Mouse (Mus musculus) neural tube, embryonic 14.5 days (tissue): ENCODE data around the gene Trim75. TPM values are rescaled to one million over a fixed set of nuclear protein-coding genes. Genes with fewer than 3 reads are reported as not detected.

Experiments
- ATAC-seq: fragments of 200-750 bp; cut with Nextera tagmentation; 2 replicates; pipeline ENCODE4 v1.8.0; 2017; ENCODE audit warnings: low read depth, mild to moderate bottlenecking, moderate TSS enrichment, moderate library complexity
- H3K27ac ChIP-seq: fragments of 300-500 bp; sonication (generic); 2 replicates; pipeline ENCODE4 v1.5.1; 2014; ENCODE audit warnings: low read depth, mild to moderate bottlenecking, control low read depth, low read length, moderate library complexity, mixed read lengths
- H3K27me3 ChIP-seq: fragments of 300-500 bp; sonication (generic); 2 replicates; pipeline ENCODE4 v1.6.1; 2014; ENCODE audit warnings: low read length; ENCODE audit not compliant: control insufficient read depth, insufficient read depth
- H3K36me3 ChIP-seq: fragments of 300-500 bp; sonication (generic); 2 replicates; pipeline ENCODE4 v1.6.1; 2014; ENCODE audit warnings: low read length, mixed read lengths; ENCODE audit not compliant: control insufficient read depth, insufficient read depth
- H3K4me1 ChIP-seq: fragments of 300-500 bp; sonication (generic); 2 replicates; pipeline ENCODE4 v1.6.1; 2014; ENCODE audit warnings: low read length; ENCODE audit not compliant: control insufficient read depth, insufficient read depth
- H3K4me2 ChIP-seq: fragments of 300-500 bp; sonication (generic); 2 replicates; pipeline ENCODE4 v1.6.1; 2014; ENCODE audit warnings: mild to moderate bottlenecking, low read depth, low read length, control low read depth
- H3K4me3 ChIP-seq: fragments of 300-500 bp; sonication (generic); 2 replicates; pipeline ENCODE4 v1.5.1; 2014; ENCODE audit warnings: low read depth, low read length, control low read depth, mixed read lengths
- H3K9ac ChIP-seq: fragments of 300-500 bp; sonication (generic); replicated peaks from 2 replicates; pipeline ENCODE4 v1.6.1; 2014; ENCODE audit warnings: low read depth, mild to moderate bottlenecking, control low read depth, low read length, mixed read lengths
- H3K9me3 ChIP-seq: fragments of 300-500 bp; sonication (generic); 2 replicates; pipeline ENCODE4 v1.6.1; 2016; ENCODE audit warnings: low read length; ENCODE audit not compliant: control insufficient read depth
- WGBS: fragments of 180-500 bp; shearing (Covaris S2); extraction: QIAGEN DNeasy Blood & Tissue Kit; methylation state at CpG from one replicate; pipeline ENCODE4 v1.1.7; 2014; 5-methylcytosine and 5-hydroxymethylcytosine counted together
- polyA plus RNA-seq: library from polyadenylated mRNA; unstranded; fragments of >200 nt; fragmentation: Nextera tagmentation; extraction: Ambion mirVana; gene quantifications from 2 replicates; pipeline ENCODE4 v1.2.1, GENCODE M21; 2014

Trim75 gene
- 0.05 and 0.08 TPM in 2 replicates for polyA plus RNA-seq

GRCm38 (mm10) chr8:64987731-64988130 is at the start of gene Trim75:
Trim75 (minus strand) TSS chr8:64987831.
- Histone ChIP-seq H3K27me3 (no peaks in the 10 kb centered on the region), H3K4me2 (no peak within 1 kb of the TSS), H3K4me1 (no peaks in the 10 kb centered on the region), H3K4me3 (no peak within 1 kb of the TSS), H3K9me3 (no peaks in the 10 kb centered on the region), H3K36me3 (no peaks in the 10 kb centered on the region), H3K9ac (no peak within 1 kb of the TSS), H3K27ac (no peak within 1 kb of the TSS)
- no peak for ATAC-seq
- WGBS, result 95% methylated on average over 4 of the region's 4 CpGs

- no peak within 1 kb of the TSS for H3K9ac ChIP-seq
- peak within 1 kb of the TSS; percentile 33 for H3K4me2 ChIP-seq
- H3K27me3 ChIP-seq, result no peaks in the 10 kb centered on the region; the same call in 1 of the 2 replicates
- H3K27ac ChIP-seq, result no peak within 1 kb of the TSS
- peak within 1 kb of the TSS; percentile 2 for H3K4me3 ChIP-seq
- H3K4me1 ChIP-seq, result no peaks in the 10 kb centered on the region
- H3K36me3 ChIP-seq, result no peaks in the 10 kb centered on the region
- WGBS, result 3% methylated on average over 8 of the region's 8 CpGs
- H3K9me3 ChIP-seq, result no peaks in the 10 kb centered on the region
- ATAC-seq, result peak; percentile 62; the same call in 1 of the 2 replicates
Measured at GRCm38 (mm10) chr8:65037117-65037533, 49.5 kb upstream of the Trim75 start, which contains the start of gene Apela. Apela (minus strand) TSS chr8:65037336.

GRCm38 (mm10) chr8:65034136-65034535 is 46.5 kb upstream of the Trim75 start:
- no peak overlapping the region for H3K4me3 ChIP-seq
- no peaks in the 10 kb centered on the region for H3K36me3 ChIP-seq
- H3K9me3 ChIP-seq, result no peaks in the 10 kb centered on the region
- WGBS, result 10% methylated on average over 2 of the region's 2 CpGs
- ATAC-seq, result no peak
- no peak overlapping the region for H3K9ac ChIP-seq
- H3K27ac ChIP-seq, result no peak overlapping the region
- no peaks in the 10 kb centered on the region; the same call in 1 of the 2 replicates for H3K27me3 ChIP-seq
- no peaks in the 10 kb centered on the region for H3K4me1 ChIP-seq
- H3K4me2 ChIP-seq, result no peak overlapping the region

- no peak overlapping the region for H3K4me2 ChIP-seq
- H3K9me3 ChIP-seq, result no peaks in the 10 kb centered on the region
- WGBS, result 81% methylated on average over 13 of the region's 13 CpGs
- no peak overlapping the region for H3K9ac ChIP-seq
- no peak overlapping the region for H3K27ac ChIP-seq
- ATAC-seq, result no peak
- H3K36me3 ChIP-seq, result no peaks in the 10 kb centered on the region
- no peaks in the 10 kb centered on the region for H3K4me1 ChIP-seq
- H3K4me3 ChIP-seq, result no peak overlapping the region
- H3K27me3 ChIP-seq, result no peaks in the 10 kb centered on the region; the same call in 1 of the 2 replicates
Measured at GRCm38 (mm10) chr8:65033056-65033455, 45.4 kb upstream of the Trim75 start.

- Histone ChIP-seq H3K9ac (no peak overlapping the region), H3K4me1 (no peaks in the 10 kb centered on the region), H3K9me3 (no peaks in the 10 kb centered on the region), H3K4me2 (no peak overlapping the region), H3K27ac (no peak overlapping the region), H3K4me3 (no peak overlapping the region), H3K27me3 (no peaks in the 10 kb centered on the region; the same call in 1 of the 2 replicates), H3K36me3 (no peaks in the 10 kb centered on the region)
- no peak for ATAC-seq
- WGBS, result 100% methylated on average over 1 of the region's 1 CpGs
Measured at GRCm38 (mm10) chr8:65032107-65032506, 44.5 kb upstream of the Trim75 start.

GRCm38 (mm10) chr8:65030735-65031485 is 43.3 kb upstream of the Trim75 start:
- Histone ChIP-seq H3K9me3 (no peaks in the 10 kb centered on the region), H3K36me3 (no peaks in the 10 kb centered on the region), H3K4me3 (no peak overlapping the region), H3K4me1 (no peaks in the 10 kb centered on the region), H3K27ac (no peak overlapping the region), H3K4me2 (no peak overlapping the region), H3K27me3 (no peaks in the 10 kb centered on the region; the same call in 1 of the 2 replicates), H3K9ac (no peak overlapping the region)
- WGBS, result 79% methylated on average over 4 of the region's 4 CpGs
- ATAC-seq, result no peak

GRCm38 (mm10) chr8:65029776-65030175 is 42.1 kb upstream of the Trim75 start:
- H3K4me2 ChIP-seq, result no peak overlapping the region
- ATAC-seq, result no peak
- H3K9me3 ChIP-seq, result no peaks in the 10 kb centered on the region
- H3K4me3 ChIP-seq, result no peak overlapping the region
- H3K36me3 ChIP-seq, result no peaks in the 10 kb centered on the region
- H3K27me3 ChIP-seq, result no peaks in the 10 kb centered on the region
- WGBS, result 83% methylated on average over 4 of the region's 4 CpGs
- no peaks in the 10 kb centered on the region for H3K4me1 ChIP-seq
- H3K27ac ChIP-seq, result no peak overlapping the region
- no peak overlapping the region for H3K9ac ChIP-seq

- no peaks in the 10 kb centered on the region for H3K4me1 ChIP-seq
- no peak overlapping the region for H3K4me3 ChIP-seq
- H3K27me3 ChIP-seq, result no peaks in the 10 kb centered on the region
- no peaks in the 10 kb centered on the region for H3K9me3 ChIP-seq
- no peak for ATAC-seq
- 86% methylated on average over 12 of the region's 12 CpGs for WGBS
- no peak overlapping the region for H3K4me2 ChIP-seq
- no peak overlapping the region for H3K27ac ChIP-seq
- H3K9ac ChIP-seq, result no peak overlapping the region
- no peaks in the 10 kb centered on the region for H3K36me3 ChIP-seq
Measured at GRCm38 (mm10) chr8:65028959-65029686, 41.5 kb upstream of the Trim75 start.

GRCm38 (mm10) chr8:65022485-65022884 is 34.9 kb upstream of the Trim75 start:
- H3K36me3 ChIP-seq, result no peaks in the 10 kb centered on the region
- H3K4me2 ChIP-seq, result no peak overlapping the region
- peak; percentile 73; the same call in 1 of the 2 replicates for ATAC-seq
- no peaks in the 10 kb centered on the region for H3K4me1 ChIP-seq
- no peak overlapping the region for H3K27ac ChIP-seq
- H3K27me3 ChIP-seq, result no peaks in the 10 kb centered on the region
- H3K9ac ChIP-seq, result no peak overlapping the region
- no peaks in the 10 kb centered on the region for H3K9me3 ChIP-seq
- 48% methylated on average over 8 of the region's 8 CpGs for WGBS
- H3K4me3 ChIP-seq, result no peak overlapping the region
